Mouse (Mus musculus) embryonic facial prominence, embryonic 14.5 days (tissue): ENCODE data around the gene Prkce. TPM values are rescaled to one million over a fixed set of nuclear protein-coding genes. Genes with fewer than 3 reads are reported as not detected.

Experiments used
- ATAC-seq: fragments of 200-750 bp; cut with Nextera tagmentation; 2 replicates; pipeline ENCODE4 v1.8.0; 2017; ENCODE audit warnings: low read depth, moderate number of reproducible peaks, moderate TSS enrichment
- DNase-seq: peaks from one replicate; pipeline ENCODE4 v3.0.0-alpha.2; 2015; ENCODE audit warnings: low spot score
- H3K27ac ChIP-seq: fragments of 300-500 bp; sonication (generic); replicated peaks from 2 replicates; pipeline ENCODE4 v1.5.1; 2014; ENCODE audit warnings: low read depth, mild to moderate bottlenecking, low read length, moderate library complexity
- H3K27me3 ChIP-seq: fragments of 300-500 bp; sonication (generic); replicated peaks from 2 replicates; pipeline ENCODE4 v1.6.1; 2014; ENCODE audit warnings: low read length; ENCODE audit not compliant: control insufficient read depth, insufficient read depth
- H3K36me3 ChIP-seq: fragments of 300-500 bp; sonication (generic); 2 replicates; pipeline ENCODE4 v1.6.1; 2014; ENCODE audit warnings: low read length, mixed read lengths; ENCODE audit not compliant: control insufficient read depth, insufficient read depth
- H3K4me1 ChIP-seq: fragments of 300-500 bp; sonication (generic); 2 replicates; pipeline ENCODE4 v1.6.1; 2014; ENCODE audit warnings: antibody characterized with exemption, low read length; ENCODE audit not compliant: control insufficient read depth, insufficient read depth
- H3K4me2 ChIP-seq: fragments of 300-500 bp; sonication (generic); 2 replicates; pipeline ENCODE4 v1.6.1; 2014; ENCODE audit warnings: low read depth, mild to moderate bottlenecking, low read length, moderate library complexity, mixed read lengths
- H3K4me3 ChIP-seq: fragments of 300-500 bp; sonication (generic); 2 replicates; pipeline ENCODE4 v1.5.1; 2014; ENCODE audit warnings: low read depth, mild to moderate bottlenecking, low read length
- H3K9ac ChIP-seq: fragments of 300-500 bp; sonication (generic); 2 replicates; pipeline ENCODE4 v1.6.1; 2014; ENCODE audit warnings: low read depth, mild to moderate bottlenecking, low read length, moderate library complexity, mixed read lengths
- H3K9me3 ChIP-seq: fragments of 300-500 bp; sonication (generic); 2 replicates; pipeline ENCODE4 v1.6.1; 2016; ENCODE audit warnings: low read length; ENCODE audit not compliant: control insufficient read depth
- WGBS: fragments of 180-500 bp; shearing (Covaris S2); extraction: QIAGEN DNeasy Blood & Tissue Kit; methylation state at CpG from one replicate; pipeline ENCODE4 v1.1.7; 2014; 5-methylcytosine and 5-hydroxymethylcytosine counted together
- polyA plus RNA-seq: library from polyadenylated mRNA; unstranded; fragments of >200 nt; fragmentation: Nextera tagmentation; extraction: Ambion mirVana; gene quantifications from 2 replicates; pipeline ENCODE4 v1.2.1, GENCODE M21; 2014

Gene Prkce
- polyA plus RNA-seq, 1 experiment from 2014 or later = 9.7 TPM

DNA sequence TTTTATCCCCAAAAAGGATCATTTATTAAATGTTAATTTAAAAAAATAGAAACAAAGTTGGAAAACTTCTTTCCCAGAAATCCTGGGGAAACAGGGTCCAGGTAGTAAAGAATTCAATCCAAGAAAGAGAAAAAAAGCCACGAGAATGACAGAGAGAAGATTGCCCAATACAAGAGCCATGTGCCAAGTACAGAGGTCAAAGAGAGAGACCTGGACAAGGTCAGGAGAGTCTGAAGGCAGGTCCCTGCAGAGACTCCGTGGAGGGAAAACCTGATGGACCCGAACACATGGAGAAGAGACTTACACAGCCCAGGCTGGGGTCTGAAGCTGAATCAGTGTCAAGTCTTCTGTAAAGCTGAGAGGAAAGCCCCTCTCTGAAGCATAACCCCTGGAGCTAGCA, 519.4 kb downstream of the Prkce start:
- WGBS = 85% methylated on average over 3 of the region's 3 CpGs
- no peak overlapping the region for H3K9ac ChIP-seq

DNA sequence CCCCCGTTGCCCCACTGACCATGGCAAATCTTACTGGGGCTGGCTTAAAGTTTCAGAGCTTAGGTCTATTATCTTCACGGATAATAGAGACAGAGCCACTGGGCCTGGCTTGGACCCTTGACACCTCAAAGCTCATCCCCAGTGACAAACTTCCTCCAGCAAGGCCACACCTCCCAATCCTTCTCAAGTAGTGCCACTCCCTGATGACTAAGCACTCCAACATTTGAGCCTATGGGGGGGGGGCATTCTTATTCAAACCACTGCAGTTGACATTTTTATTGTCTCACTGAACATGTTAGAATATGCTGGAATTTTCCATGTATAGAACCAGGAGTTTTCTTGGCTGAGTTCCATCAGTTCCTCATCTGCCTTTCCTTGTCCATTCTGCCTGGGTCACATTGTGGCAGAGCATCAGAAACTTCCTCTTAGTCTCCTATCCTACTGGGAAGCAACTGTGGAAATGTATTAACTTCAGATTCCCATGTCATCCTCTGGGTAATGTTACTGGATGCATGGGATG, 523.3 kb downstream of the Prkce start:
- Histone ChIP-seq H3K4me3 (no peak overlapping the region), H3K4me1 (no peaks in the 10 kb centered on the region), H3K27me3 (no peaks in the 10 kb centered on the region), H3K27ac (no peak overlapping the region), H3K9me3 (no peaks in the 10 kb centered on the region), H3K36me3 (no peaks in the 10 kb centered on the region), H3K9ac (no peak overlapping the region), H3K4me2 (no peak overlapping the region)
- WGBS = 85% methylated on average over 2 of the region's 2 CpGs
- ATAC-seq (no peak), DNase-seq (no peak)

More for the DNA sequence above, 519.4 kb downstream of the Prkce start:
- no peak overlapping the region for H3K4me3 ChIP-seq
- H3K4me1 ChIP-seq = no peaks in the 10 kb centered on the region
- no peak overlapping the region for H3K4me2 ChIP-seq
- no peak for DNase-seq
- no peak overlapping the region for H3K27ac ChIP-seq
- no peaks in the 10 kb centered on the region for H3K27me3 ChIP-seq
- H3K9me3 ChIP-seq = no peaks in the 10 kb centered on the region
- no peak for ATAC-seq
- no peaks in the 10 kb centered on the region for H3K36me3 ChIP-seq

DNA sequence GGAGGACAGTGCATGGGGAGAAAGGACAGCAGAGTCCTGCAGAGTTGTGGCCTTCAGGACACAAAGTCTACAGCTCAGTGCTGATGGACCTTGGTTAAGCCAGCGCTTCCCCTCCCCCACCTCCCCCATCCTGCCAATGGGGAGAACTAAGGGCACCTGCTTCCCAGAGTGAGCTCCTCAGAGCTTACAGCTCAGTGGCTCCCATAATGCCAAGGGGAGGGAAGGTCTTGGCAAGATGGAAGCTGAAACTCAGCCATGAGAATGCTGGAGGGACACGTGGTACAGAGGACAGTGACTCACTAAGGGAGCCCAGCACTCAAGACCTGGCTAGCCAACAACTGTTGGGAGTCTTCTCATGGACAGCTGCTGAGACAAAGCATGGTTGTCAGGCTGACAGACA, 530.2 kb downstream of the Prkce start:
- H3K27ac ChIP-seq = no peak overlapping the region
- H3K4me2 ChIP-seq = no peak overlapping the region
- WGBS = 89% methylated on average over 2 of the region's 2 CpGs
- DNase-seq (no peak), ATAC-seq (no peak)
- H3K4me1 ChIP-seq = no peaks in the 10 kb centered on the region
- H3K4me3 ChIP-seq = no peak overlapping the region
- H3K9me3 ChIP-seq = no peaks in the 10 kb centered on the region
- no peaks in the 10 kb centered on the region for H3K27me3 ChIP-seq
- H3K36me3 ChIP-seq = no peaks in the 10 kb centered on the region
- H3K9ac ChIP-seq = no peak overlapping the region

DNA sequence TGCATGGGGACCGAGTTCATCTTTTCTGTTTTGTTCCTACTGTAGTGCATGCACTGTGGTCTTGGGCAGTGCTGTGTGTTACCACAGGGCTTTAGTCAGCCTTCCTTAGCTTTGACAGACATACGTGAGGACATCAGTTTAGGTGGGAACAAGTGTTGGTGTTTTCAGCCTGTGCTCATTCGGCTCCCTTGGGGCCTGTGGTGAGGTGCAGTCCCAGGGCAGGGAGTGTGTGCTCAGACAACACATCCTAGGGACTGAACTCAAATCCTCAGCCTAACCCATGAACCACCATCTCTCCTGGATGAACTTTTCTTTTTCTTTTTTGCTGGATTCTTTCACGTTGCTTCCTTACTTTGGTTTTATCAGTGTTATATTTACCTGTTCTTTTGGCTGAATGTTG, 535.8 kb downstream of the Prkce start:
- ATAC-seq (no peak), DNase-seq (no peak)
- no peaks in the 10 kb centered on the region; the same call in 1 of the 2 replicates for H3K4me1 ChIP-seq
- 75% methylated on average over 4 of the region's 4 CpGs for WGBS
- no peak overlapping the region for H3K4me3 ChIP-seq
- no peak overlapping the region for H3K27ac ChIP-seq
- no peaks in the 10 kb centered on the region for H3K9me3 ChIP-seq
- H3K4me2 ChIP-seq = no peak overlapping the region
- no peaks in the 10 kb centered on the region for H3K27me3 ChIP-seq
- no peaks in the 10 kb centered on the region for H3K36me3 ChIP-seq
- no peak overlapping the region for H3K9ac ChIP-seq

DNA sequence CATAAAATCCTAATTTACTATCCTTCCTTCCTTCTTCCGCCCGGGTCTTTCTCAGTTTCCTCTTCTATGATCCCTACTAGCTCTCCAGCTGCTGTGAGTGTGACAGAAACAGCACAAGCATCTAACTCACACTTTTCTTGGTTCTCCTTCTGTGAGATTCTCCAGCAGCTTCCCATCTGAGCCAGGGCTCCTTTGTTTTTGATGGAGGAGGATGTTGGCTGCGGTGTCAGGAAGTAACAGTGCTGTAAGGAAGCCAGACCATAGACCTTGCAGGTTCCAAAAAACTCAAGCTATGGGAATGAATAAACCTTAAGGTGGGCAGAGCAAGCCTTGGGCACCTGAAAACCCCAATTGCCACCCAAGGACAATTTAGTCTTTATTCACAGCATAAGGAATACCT, 537.7 kb downstream of the Prkce start:
- Histone ChIP-seq H3K27ac (no peak overlapping the region), H3K4me1 (no peaks in the 10 kb centered on the region; the same call in 1 of the 2 replicates), H3K36me3 (no peaks in the 10 kb centered on the region), H3K4me3 (no peak overlapping the region), H3K9me3 (no peaks in the 10 kb centered on the region), H3K4me2 (no peak overlapping the region), H3K27me3 (no peaks in the 10 kb centered on the region), H3K9ac (no peak overlapping the region)
- 86% methylated on average over 3 of the region's 3 CpGs for WGBS
- DNase-seq (no peak), ATAC-seq (no peak)

DNA sequence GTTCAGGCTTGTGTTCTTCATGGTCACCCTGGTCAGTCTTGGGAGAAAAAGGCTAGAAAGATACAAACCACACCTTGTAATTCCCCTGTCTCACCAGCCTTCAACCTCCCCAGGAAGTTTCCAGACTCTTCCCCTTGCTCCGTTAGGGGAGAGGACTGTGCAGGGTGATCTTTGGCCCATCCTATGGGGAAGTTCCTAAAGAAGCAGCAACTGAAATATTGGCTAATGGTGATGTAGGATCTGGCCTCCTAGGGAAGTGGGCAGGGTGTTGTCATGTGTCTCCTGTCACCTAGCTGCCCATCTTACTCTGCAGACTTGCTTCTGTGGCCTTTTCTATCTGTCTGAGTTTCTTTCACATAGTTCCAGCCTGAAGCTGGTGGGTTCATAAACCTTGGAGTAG, 538.9 kb downstream of the Prkce start:
- H3K4me3 ChIP-seq = no peak overlapping the region
- no peak overlapping the region for H3K9ac ChIP-seq
- no peak for DNase-seq
- no peaks in the 10 kb centered on the region for H3K36me3 ChIP-seq
- H3K9me3 ChIP-seq = no peaks in the 10 kb centered on the region
- no peak overlapping the region for H3K4me2 ChIP-seq
- ATAC-seq = no peak
- H3K27me3 ChIP-seq = no peaks in the 10 kb centered on the region
- WGBS = 80% methylated on average over 1 of the region's 1 CpGs
- no peak overlapping the region for H3K27ac ChIP-seq
- no peaks in the 10 kb centered on the region; the same call in 1 of the 2 replicates for H3K4me1 ChIP-seq

Other genes with a start within 250 kb of the Prkce start
- gene Srbd1, start 22.6 kb upstream of the Prkce start, polyA plus RNA-seq = 8.8 and 9.3 TPM in 2 replicates